Mouse (Mus musculus): ENCODE measurements around the gene Gprc5c.

Gprc5c gene

DNA sequence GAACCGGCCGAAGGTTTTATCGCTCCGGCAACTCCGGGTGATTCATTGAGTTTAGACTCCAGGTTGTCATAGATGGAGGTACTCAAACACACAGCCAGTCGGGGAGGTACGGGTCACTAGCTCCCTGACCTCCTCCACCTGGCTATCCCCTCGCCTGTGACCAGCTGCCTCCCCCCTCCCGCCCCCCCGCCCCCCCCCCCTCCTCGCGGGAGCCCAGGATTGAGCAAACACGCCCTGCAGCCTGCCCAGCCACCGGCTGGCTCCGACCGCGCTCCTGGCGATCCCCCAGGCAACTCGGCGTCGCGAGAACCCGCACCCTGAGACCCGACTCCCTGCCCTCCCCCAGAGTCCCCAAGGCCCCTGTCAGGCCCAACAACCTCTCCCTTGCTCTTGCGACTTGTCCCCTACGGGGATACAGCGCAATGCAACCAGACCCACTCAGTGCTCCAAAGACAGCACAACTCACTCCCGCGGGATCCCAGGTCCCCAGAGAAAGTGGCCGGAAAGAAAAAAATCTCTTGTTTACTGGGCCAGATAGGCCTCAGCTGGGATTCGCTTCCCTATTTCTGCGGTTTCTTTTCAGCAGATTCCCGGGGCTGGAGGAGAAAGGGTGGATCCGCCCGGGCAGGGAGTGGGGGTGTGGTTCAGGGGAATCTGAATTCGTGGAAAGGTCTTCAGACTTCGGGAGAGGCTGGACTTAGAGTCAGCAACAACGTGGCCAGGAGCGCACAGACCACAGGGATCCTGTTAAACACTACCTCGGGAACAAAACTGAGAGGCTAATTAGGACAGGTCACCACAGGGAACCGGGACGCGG lies at the start of gene Gprc5c:
TSS of gene Gprc5c (plus strand) at position 701 of the 817 bp plus-strand sequence.
- peak; percentile 52 for DNase-seq (ENCODE audit: low spot score)

- no peak for DNase-seq (ENCODE audit: low spot score)
Observed at GRCm38 (mm10) chr11:114801906-114802305, 49.0 kb upstream of the Gprc5c start.

- DNase-seq (ENCODE audit: low spot score), result no peak
Observed at GRCm38 (mm10) chr11:114802540-114803267, 48.2 kb upstream of the Gprc5c start.

DNA sequence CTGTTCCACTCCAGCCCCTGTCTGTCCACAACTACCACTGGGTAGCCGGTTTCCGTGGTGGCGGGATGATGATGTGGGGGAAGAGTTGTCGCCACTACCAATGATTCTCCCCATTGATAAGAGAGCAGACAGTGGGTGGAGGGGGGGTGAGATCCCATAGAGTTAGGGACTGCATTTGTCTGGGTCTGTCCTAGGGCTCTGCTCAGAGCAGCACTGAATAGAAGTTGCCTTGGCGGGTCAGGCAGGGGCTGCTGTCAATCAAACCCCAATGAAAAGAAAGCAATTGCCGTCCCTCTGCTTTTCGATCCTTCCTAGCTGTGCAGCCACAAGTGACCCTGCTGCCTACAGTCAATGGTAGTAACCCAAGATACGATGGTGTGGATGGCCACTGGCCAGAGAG lies 47.0 kb upstream of the Gprc5c start:
- DNase-seq (ENCODE audit: low spot score), result no peak

GRCm38 (mm10) chr11:114807025-114807424 lies 43.9 kb upstream of the Gprc5c start:
- DNase-seq (ENCODE audit: low spot score), result no peak

- DNase-seq (ENCODE audit: low spot score), result no peak
Observed at GRCm38 (mm10) chr11:114807686-114808427, 43.1 kb upstream of the Gprc5c start.

DNA sequence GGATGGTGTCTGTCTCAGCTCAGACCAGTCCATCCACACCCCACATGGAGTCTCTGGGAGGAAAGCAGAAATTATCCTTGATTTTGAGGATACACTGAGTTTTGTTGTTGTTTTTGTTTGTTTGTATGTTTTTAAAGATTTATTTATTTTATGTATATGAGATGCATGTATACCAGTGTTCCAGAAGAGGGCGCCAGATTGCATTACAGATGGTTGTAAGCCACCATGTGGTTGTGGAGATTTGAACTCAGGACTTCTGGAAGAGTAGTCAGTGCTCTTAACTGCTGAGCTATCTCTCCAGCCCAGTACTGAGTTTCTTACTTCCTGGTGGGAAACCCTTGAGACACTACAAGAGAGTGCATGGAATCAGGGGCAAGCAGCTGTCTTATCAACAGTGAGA lies 41.6 kb upstream of the Gprc5c start:
- DNase-seq (ENCODE audit: low spot score), result no peak

DNA sequence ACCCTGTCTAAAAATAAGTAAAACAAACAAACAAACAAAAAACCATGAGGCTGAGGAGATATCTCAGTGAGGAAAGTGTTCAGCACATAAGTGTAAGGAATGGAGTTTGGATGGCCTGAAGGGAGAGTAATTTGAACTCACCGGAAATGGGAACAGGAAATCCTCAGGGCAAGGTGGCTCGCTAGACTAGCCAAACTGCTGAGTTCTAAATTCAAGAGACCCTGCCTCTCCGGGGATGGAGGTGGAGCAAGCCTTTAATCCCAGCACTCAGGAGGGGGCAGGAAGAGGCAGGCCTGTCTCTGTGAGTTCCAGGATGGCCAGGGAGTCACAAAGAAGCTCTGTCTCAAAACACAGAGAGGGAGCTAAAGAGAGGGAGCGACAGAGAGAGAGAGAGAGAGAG lies 40.6 kb upstream of the Gprc5c start:
- no peak for DNase-seq (ENCODE audit: low spot score)

DNA sequence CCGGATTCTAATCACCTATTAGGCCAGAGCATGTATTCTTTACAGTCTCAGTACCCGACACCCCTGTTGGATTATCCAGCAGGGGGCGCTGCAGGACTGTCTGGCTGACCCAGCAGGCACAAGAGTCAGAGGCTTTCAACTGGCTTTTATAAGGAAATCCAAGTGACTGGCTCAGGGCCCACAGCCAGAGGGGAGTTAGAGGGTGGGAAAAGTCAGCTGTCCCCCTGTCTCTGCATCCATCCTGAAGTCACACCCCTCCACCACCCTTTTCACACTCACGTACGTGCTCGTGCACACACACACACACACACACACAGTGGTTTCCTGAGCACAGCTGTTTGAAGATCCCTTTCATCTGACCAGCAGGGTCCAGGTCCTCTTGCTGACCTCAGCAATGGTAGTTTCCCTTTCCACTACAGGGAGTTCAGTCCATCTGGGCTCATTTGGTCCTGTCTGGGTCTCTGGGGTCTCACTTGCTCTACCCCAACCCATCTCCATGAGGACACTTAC lies 38.2 kb upstream of the Gprc5c start:
- DNase-seq (ENCODE audit: low spot score), result peak; percentile 93

GRCm38 (mm10) chr11:114814873-114815592 lies 35.9 kb upstream of the Gprc5c start:
- DNase-seq (ENCODE audit: low spot score), result no peak

DNA sequence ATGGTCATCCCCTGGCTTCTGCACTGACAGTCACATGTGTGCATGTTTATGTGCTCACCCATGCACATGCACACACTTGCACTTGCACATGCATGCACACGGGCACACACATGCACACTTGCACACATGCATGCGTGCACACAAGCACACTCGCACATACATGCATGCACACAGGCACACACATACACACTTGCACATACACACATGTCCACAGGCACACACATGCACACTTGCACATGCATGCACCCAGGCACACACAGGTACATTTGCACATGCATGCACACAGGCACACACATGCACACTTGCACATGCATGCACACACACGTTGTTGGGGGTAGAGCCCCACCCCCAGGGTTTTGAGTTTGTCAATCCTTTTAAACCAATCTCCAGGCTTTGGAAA lies 34.0 kb upstream of the Gprc5c start:
- DNase-seq (ENCODE audit: low spot score), result no peak

DNA sequence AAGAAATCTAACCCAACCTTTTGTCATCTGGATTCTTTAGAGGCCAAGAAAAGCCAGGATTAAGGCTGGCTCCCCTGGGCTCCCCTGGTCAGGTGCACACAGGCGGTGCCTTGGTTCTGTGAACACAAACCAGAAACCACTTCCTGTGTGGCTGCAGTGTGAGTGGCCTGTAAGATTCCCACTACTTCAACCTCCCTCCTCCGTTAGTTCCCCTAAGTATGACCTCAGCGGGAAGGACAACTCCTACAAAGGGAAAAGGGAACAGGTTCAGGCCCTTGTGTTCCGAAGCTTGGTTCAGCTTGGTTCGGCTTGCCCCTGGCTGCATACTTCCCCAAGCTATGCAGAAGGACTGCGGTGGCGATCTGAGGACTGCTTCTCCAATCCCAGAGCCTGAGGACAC lies 32.8 kb upstream of the Gprc5c start:
- no peak for DNase-seq (ENCODE audit: low spot score)

- no peak for DNase-seq (ENCODE audit: low spot score)
Observed at GRCm38 (mm10) chr11:114819110-114819509, 31.8 kb upstream of the Gprc5c start.

- no peak for DNase-seq (ENCODE audit: low spot score)
Observed at GRCm38 (mm10) chr11:114820444-114820843, 30.5 kb upstream of the Gprc5c start.

GRCm38 (mm10) chr11:114821325-114821724 lies 29.6 kb upstream of the Gprc5c start:
- no peak for DNase-seq (ENCODE audit: low spot score)

GRCm38 (mm10) chr11:114822727-114823126 lies 28.2 kb upstream of the Gprc5c start:
- DNase-seq (ENCODE audit: low spot score), result no peak

- peak; percentile 57 for DNase-seq (ENCODE audit: low spot score)
Observed at GRCm38 (mm10) chr11:114823199-114823725, 27.7 kb upstream of the Gprc5c start.

GRCm38 (mm10) chr11:114826686-114827085 lies 24.3 kb upstream of the Gprc5c start:
- no peak for DNase-seq (ENCODE audit: low spot score)

DNA sequence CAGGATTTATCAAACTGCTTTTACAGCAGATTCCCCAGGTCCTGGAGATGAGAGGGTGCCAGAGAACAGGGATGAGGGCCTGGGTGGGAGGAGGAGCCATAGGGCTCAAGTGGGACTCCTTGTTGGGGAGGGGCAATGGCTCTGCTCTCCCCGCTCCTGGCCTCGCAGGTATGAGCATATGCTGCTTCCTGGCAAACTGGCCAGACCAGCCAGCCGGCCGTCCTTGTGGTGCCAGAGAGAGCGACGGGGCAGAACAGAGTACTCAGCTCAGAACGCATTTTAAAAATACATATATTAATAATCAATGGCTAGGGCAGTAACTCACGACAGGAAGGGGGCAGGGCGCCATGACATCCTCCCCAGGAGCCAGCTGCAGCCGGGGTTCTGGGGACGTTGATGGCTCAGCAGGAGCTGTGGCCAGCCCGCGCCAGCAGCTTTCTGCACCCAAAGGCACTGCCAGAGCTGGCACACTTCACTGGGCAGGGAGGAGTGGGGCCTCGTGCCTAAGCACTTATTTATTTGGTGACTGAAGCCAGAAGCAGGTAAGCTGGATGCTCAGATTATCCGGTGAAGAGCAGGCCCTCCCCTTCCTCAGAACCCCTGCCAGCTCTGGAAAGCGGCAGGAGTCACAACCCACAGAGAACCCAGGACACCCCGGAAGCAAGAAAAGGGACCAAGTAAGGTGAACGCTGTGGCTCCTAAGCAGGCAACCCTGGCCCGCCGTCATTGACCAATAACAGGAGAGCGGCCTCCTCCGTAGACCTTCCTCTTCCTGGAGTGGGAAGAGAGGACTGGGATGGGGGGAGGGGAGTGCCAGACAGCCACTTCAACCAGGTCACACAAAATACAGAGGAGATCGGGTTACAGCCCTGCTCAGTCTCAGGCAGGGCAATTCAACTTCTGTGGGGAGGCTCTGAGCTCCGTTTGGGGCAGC lies 21.2 kb upstream of the Gprc5c start:
- peak; percentile 71 for DNase-seq (ENCODE audit: low spot score)

GRCm38 (mm10) chr11:114830433-114830773 lies 20.5 kb upstream of the Gprc5c start:
- DNase-seq (ENCODE audit: low spot score), result no peak
